Mouse (Mus musculus) common myeloid progenitor, adult 5-6 weeks (primary cell): ENCODE data around the gene Rreb1. TPM values are rescaled to one million over a fixed set of nuclear protein-coding genes. Genes with fewer than 3 reads are reported as not detected.

Source experiments
- ATAC-seq: replicated peaks from 2 replicates; pipeline ENCODE4 v1.8.0; 2016; ENCODE audit warnings: low read depth, mild to moderate bottlenecking, moderate TSS enrichment, inconsistent platforms; ENCODE audit not compliant: poor library complexity, severe bottlenecking
- total RNA-seq: library from RNA; stranded (forward); fragments of 200-1000, 187-1606 nt; gene quantifications from 2 replicates; pipeline ENCODE4 v1.2.3, GENCODE M21; 2017

Gene Rreb1
- total RNA-seq, 1 experiment from 2014 or later = 32.0 TPM

DNA sequence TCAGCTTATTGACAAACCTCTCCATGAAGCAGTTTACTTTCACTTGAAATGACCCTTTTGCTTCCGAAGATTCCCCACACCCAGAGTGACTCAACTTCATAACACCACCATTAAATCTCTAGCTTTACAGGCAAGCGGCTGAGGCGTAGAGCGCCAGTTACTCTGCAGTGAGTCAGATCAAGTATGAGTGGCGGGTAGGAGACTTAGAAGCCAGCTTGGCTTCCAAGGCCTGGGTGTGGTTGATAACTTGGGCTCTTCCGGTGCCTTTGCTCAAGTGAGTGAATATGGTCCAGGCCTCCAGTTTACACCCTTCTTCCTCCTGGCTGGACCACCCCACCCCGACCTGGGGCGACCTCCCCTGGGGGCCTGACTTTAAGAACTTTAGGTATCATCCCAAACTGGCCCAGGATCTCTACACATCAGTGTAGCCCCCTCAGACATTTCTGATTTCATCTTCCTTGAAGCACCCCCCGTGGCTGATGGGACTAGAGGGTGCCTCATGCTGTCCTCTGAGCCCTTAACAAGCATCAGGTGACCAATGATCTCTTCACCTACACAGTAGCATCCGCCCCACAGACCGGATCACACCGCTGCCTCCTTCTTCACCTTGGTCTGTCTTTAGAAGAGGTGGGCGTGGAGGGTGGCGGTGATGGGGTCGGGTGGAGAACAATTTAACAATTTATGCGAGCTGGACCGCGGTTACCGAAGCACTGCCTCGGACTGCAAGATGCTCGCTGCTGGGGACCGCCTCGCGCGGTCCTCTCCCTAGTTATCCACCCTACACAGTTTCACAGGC is 651 bp upstream of the Rreb1 start:
- peak; percentile 61; the same call in 1 of the 2 replicates for ATAC-seq

DNA sequence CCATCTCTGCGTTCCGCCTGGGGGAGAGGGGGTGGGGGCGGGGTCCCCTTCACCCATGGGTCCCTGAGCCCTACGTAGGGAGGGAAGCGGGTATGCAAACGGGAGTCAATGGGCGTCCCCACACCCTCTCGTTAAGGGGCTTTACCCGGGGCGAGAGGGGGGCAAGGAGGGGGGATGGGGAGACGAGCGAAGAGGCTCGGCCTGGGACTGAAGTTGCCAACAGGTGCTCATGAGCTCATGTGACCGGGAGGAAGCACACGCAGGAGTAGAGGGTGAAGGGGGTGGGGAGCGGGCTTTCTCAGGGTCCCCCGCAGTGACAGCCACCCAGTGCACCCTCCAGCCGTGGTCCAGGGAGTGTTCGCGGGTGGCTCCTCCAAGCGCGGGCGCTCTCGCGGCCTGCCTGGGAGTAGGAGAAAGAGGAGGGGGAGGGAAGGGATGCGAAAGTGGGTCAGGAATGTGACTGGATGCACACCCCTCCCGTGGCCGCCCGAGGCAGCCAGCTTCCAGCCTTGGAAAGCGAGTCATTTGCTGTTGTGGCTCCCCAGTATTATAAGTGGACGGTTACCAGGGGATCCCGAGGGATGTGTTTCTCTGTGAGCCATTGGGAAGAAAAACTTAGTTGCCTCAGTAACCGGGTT is 513 bp downstream of the Rreb1 start:
- ATAC-seq = 0 out of 2 replicates have a peak, but pooled peaks have one; percentile 5

DNA sequence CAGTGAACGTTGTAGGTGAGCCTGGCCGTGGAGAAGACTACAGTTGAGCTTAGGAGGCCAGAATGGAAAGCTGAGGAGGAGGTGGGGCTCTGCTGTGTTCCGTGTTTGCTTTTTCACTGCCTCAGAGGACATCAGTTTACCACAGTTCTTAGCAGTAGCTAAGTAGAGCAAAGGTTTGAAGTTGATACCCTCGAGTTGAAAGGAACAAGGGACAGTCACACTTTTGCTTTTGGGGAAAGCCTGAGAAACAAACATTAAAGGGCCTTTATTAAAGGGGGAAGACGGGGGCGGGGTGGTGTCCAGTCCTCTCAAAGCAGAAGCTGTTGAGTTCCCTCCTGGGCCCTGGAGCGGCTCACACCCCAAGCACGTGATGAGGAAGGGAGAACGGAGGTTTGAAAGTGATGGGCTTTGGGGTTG is 1.1 kb downstream of the Rreb1 start:
- ATAC-seq = peak; percentile 34

DNA sequence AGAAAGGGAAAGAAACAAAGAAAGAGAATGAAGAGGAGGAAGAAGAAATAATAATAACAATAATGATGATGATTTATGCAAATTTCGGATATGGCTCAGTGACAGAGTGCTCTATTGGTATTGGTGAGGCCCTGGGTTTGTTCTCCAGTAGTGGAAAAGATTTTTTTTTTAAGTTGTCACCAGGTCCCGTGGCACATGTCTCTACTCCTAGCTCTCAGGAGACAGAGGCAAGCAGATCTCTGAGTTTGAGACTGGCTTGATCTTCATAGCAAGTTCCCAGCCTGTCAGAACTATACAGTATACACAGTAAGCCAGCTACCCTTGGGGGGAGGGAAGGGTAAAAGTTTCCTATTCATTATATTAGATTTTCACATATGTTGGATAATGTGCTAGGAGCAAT is 3.4 kb downstream of the Rreb1 start:
- ATAC-seq = no peak

DNA sequence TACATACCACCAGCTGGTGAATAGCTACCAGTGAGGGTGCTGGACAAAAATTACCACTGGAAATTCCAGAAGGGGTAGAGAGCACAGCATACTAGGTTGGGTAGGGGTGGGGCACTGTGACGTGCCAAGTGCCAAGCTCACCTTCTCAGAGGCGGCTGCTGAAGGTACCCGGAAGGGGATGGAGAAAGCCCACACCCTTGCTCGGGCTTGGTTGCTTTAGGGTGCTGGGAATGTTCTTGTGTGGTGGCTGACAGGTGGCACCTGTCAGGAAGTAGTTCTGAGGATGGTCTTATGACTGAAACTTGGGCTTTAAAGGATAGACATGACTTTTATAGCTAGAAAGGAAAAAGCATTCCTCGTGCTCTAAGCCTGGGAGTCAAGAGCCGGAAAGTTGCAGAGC is 3.9 kb downstream of the Rreb1 start:
- no peak for ATAC-seq

DNA sequence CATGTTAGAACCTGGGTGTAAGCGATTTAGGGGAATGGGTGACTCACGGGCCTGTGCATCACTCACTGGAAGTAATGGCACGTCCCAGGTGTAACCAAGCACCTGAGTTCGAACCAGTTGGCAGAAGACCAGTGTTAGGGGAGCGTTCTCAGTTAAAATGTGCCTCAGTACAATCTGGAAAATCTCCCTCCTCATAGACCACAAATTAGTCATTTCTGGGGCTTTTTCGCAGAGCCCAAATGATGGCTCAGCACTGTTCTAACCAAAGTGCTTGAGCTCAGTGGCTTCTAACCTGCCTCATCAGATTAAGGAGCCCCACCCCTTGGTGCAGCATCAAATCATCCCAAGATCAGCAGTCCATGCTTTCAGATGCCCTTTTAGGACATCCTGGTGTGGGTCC is 5.5 kb downstream of the Rreb1 start:
- ATAC-seq = no peak

DNA sequence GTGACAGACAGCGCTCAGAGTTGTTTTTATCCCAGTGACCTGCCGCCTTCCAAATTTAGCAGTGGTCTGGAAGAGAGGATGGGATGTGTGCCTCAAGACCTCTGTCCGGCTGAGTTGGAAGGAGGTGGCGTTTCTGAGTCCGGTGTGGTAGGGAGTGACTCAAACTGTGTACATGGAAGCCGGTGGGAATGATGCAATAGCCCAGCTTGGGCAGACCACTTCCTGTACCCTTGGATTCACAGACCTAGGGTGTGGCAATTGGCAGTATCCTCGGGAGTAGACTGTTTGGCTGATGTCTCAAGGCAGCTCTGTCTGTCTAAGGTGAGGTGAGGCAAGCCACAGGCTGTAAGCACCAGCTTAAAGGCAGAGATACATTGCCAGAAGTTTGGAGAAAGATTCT is 6.0 kb downstream of the Rreb1 start:
- ATAC-seq = peak; percentile 81

DNA sequence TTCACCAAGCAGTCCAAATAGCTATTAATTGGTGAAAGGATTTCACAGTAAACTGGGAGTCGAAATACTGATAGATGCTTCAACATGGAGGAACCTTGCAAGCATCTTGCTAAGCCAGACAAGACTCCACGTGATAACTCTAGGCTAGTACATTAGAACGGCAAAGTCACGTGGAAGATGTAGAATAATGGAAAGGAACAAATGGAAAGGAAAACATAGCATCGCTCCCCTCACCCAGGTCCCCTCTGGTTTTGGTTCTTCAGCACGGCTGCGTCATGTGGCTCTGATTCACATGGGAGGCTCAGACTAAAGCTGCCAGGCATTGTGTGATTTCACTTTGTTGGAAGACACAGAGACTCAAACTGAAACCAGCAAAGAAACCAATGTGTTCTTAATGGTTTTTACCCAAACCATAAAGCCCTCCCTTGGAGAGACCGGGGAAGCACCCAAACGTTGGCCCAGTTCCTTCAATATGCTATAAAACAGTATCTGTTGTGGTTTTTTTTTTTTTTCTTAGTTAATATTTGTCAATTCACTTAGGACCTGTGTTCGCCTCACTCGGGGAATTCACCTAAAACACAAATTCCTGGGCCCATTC is 14.6 kb downstream of the Rreb1 start:
- 0 out of 2 replicates have a peak, but pooled peaks have one; percentile 29 for ATAC-seq

DNA sequence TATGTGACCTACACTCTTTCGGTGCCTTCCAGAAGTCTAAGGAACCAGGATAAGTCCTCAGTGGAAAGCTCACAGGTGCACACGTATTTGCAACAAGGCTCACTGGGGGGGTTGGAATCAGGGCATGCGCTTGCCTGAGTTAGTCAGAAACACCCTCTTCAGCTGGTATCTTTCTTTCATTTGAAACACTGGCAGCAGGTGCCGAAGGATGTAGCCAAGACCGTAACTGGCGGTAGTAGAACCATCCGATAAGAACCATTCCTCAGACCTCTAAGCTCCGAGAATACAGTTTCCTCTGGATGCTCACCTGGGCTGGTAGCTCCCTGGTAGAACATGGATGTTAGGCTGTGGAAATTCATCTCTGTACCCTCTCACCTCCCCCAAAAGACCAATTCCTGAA is 20.6 kb downstream of the Rreb1 start:
- ATAC-seq = no peak

DNA sequence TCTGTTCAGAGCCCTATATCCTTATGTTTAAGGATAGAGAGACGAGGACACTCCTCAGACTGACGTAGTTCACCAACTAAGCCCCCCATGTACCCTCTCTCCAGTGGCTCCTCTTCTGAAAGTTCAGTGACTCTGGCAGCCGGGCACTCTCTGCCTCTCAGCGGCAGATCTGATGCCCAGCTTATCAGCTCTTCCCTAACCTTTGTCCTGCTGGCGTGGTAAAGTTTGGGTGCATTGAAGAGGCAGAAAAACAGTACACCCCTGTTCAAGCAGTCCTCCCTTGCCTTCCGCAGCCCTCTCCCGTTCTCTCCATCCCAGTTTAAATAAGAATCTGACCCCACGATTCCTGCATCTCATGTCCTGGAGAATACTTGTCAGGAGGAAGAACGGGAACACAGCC is 21.2 kb downstream of the Rreb1 start:
- ATAC-seq = no peak

DNA sequence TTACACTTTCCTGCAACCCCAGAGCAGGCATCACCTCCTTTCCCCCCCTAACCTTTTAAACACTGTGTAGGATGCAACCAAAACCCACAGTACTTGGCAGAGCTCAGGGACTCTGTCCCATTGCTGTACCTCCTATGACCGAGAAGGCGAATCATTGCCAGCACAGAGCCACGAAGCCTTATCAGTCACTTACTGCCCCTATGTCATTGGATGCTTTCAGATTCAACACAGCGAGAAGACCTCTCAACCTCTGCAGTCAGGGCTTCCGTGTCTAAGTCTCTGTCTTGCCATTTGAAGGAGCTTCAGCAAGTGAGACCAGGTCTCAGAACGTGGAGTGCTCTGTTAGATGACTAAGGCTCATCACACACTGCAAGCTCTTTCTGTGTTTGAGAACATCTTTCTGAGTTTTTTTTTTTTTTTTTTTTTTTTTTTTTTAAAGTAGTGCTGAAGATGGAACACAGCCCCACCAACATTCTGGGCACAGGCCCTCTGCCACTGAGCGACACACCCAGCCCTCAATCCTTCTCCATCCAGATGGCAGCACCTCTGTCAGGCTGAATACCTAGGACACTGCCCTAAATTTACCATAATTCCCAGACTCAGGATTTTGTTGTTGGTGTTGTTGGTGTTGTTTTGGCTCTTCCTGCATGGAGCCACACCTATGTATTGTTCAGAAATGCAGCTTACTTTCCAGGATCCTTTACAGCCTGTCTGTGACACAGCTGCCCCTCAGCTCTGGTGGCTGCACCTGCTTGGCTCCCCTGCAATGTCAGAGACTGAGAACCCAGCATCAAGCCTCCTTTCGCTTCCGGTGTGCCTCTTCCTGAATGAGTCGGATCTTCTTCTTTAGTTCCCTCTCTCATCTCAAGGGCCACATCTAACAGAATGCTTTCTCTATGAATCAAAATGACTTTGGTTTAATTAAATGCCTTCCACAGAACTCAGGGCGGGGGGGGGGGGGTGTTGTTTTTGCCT is 23.2 kb downstream of the Rreb1 start:
- peak; percentile 81 for ATAC-seq

DNA sequence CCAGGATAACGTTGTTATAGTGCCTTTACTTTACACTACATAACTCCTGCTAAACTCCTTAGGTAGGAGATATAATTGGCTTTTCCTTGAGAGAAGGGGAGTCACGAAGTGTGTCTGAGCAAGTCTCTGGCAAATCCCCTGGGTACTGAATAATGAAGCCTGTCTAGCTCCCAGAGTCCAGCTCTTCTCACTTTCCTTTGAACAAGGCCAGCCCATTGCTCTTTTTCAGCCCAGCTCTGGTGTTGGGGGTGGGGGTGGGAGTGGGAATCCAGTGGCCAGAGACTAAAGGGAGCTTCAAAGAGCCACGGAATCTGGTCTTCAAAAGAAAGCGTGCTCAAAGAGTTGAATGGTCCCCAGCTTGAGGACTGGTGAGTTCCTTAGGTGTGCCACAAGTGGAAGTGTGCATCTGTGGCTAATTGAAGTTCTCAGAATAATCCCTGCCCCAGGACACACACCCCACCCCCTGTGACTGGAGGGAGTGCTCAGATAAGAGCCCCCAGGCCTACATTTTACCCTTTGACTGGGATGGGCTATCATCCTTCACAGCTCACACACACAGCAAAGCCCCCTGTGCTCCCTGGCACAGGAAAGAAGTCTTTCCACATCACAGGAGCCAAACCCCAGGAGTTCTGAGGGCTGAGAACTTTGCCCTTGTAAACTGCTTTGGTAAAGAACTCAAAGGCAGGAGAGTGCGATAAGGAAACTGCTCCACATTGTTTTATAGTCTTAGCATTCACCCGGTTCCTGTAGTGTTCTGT is 24.2 kb downstream of the Rreb1 start:
- ATAC-seq = no peak

DNA sequence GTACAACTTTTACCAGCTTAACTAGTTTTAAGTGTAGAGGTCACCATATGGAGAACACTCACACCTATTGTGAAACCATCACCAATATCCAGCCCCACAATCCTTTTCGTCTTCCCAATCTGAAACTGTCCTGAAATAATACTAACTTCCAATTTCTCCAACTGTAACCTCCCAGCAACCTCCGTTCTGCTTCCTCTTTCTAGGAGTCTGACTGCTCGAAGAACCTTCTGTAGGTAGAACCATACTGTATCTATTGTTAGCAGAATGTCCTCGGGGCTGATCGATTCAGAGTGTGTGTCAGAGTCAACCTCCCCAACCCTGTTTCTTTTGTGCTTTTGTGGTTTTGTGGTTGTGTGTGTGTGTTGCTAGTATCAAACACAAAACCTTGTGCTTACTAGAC is 25.0 kb downstream of the Rreb1 start:
- ATAC-seq = 0 out of 2 replicates have a peak, but pooled peaks have one; percentile 22

DNA sequence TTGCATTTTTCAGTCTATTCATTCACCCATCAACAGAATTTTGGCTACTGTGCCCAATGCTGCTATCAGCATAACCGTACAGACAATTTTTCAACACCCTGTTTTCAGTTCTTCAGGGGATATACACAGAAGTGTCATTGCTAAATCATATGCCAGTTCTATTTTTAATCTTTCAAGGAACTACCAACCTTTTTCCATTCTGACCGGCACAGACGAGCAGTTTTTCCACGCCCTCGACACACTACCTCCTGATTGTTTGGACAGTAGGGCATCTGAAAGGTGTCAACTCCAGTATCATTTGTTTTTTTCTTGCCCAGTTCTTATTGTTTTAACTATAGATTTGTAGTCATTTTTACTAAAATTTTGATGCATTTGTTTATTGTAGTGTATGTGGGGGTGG is 25.8 kb downstream of the Rreb1 start:
- no peak for ATAC-seq

DNA sequence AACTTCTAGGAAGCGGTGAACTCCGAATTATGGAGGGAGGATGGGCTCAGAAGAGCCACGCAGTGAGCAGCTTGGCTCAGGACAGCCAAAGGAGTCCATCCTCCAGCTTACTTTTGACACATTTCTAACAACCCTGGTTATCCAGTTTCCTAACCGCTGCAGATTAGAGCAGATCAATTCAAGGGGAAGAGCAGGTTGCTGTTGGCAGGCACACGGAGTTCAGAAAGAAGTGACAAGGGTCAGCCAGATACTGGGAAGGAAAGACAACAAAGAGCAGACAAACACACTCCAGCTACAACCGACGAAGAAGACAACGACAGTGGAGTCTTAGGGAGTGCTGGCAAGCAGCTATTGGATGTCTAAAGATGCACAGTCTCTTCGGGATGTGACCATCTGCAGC is 36.8 kb downstream of the Rreb1 start:
- ATAC-seq = no peak

DNA sequence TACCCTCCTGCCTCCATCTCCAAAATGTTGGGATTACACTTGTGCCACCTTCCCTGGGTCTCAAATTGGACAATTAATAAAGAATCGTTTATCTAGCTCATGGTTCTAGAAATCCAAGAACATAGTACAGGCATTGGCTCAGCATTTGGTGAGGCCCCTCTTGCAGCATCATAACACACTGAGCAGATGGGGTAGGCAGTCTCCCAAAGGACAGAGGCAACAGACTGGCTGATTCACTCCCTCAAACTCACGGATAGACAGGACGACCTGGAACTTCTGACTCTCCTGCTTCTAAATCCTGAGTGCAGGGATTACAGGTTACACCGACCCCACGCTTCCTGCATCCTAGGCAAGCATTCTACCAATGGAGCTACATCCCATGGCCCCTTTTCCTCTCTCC is 38.5 kb downstream of the Rreb1 start:
- ATAC-seq = no peak

DNA sequence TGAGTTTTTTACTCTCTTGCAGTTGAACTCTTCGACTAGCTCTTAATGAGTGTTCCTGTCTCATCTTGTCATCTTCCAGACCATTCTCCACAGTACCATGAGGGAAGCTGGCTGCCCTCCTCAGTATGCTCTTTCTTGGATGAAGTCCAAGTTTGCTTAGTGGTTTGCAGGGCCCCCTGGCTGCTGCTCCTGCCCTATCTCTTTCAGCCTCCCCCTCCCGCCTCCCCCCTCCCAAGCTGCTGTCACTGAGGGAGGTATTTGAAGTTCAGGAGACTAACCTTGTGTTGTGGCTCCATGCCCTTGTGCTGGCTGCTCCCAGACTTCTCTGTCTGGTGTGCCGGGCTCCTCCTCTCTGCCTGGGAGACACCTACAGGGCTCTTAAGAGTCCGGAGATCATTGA is 43.2 kb downstream of the Rreb1 start:
- peak; percentile 57 for ATAC-seq

DNA sequence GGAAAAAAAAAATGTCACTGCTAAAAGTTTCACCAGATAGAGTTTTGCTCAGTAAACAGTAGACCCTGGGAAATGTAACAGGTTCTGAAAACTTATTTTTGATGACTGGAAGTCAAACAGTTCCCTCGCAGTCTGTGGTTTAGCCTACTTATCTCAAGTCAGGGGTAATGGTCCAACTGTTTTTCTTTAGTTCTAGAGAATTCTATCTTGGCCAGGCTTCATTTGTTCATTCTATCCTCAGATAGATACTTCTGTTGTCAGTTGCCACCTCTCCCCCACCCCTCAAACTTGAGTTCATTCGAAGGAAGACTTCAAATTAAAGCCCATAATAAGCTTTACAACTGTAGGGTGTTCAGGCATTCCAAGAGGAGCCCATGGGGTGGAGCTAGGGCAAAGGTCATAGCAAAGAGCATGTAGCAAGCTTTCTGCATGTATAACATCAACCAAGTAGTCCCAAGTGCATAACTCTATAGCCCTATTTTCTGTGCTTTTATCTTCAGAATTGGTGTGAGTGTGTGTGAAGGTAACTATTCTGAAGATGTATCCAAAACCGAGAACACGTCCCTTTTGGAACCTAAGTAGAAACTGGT is 46.2 kb downstream of the Rreb1 start:
- no peak for ATAC-seq
